Mouse (Mus musculus) embryonic facial prominence, embryonic 14.5 days (tissue): Measurements from ENCODE around the gene Ccdc106. TPM values are rescaled to one million over a fixed set of nuclear protein-coding genes. Genes with fewer than 3 reads are reported as not detected.

ENCODE experiments used
- ATAC-seq: fragments of 200-750 bp; cut with Nextera tagmentation; 2 replicates; pipeline ENCODE4 v1.8.0; 2017; ENCODE audit warnings: low read depth, moderate number of reproducible peaks, moderate TSS enrichment
- DNase-seq: peaks from one replicate; pipeline ENCODE4 v3.0.0-alpha.2; 2015; ENCODE audit warnings: low spot score
- H3K27ac ChIP-seq: fragments of 300-500 bp; sonication (generic); replicated peaks from 2 replicates; pipeline ENCODE4 v1.5.1; 2014; ENCODE audit warnings: low read depth, mild to moderate bottlenecking, low read length, moderate library complexity
- H3K27me3 ChIP-seq: fragments of 300-500 bp; sonication (generic); replicated peaks from 2 replicates; pipeline ENCODE4 v1.6.1; 2014; ENCODE audit warnings: low read length; ENCODE audit not compliant: control insufficient read depth, insufficient read depth
- H3K36me3 ChIP-seq: fragments of 300-500 bp; sonication (generic); 2 replicates; pipeline ENCODE4 v1.6.1; 2014; ENCODE audit warnings: low read length, mixed read lengths; ENCODE audit not compliant: control insufficient read depth, insufficient read depth
- H3K4me1 ChIP-seq: fragments of 300-500 bp; sonication (generic); 2 replicates; pipeline ENCODE4 v1.6.1; 2014; ENCODE audit warnings: antibody characterized with exemption, low read length; ENCODE audit not compliant: control insufficient read depth, insufficient read depth
- H3K4me2 ChIP-seq: fragments of 300-500 bp; sonication (generic); 2 replicates; pipeline ENCODE4 v1.6.1; 2014; ENCODE audit warnings: low read depth, mild to moderate bottlenecking, low read length, moderate library complexity, mixed read lengths
- H3K4me3 ChIP-seq: fragments of 300-500 bp; sonication (generic); 2 replicates; pipeline ENCODE4 v1.5.1; 2014; ENCODE audit warnings: low read depth, mild to moderate bottlenecking, low read length
- H3K9ac ChIP-seq: fragments of 300-500 bp; sonication (generic); 2 replicates; pipeline ENCODE4 v1.6.1; 2014; ENCODE audit warnings: low read depth, mild to moderate bottlenecking, low read length, moderate library complexity, mixed read lengths
- H3K9me3 ChIP-seq: fragments of 300-500 bp; sonication (generic); 2 replicates; pipeline ENCODE4 v1.6.1; 2016; ENCODE audit warnings: low read length; ENCODE audit not compliant: control insufficient read depth
- WGBS: fragments of 180-500 bp; shearing (Covaris S2); extraction: QIAGEN DNeasy Blood & Tissue Kit; methylation state at CpG from one replicate; pipeline ENCODE4 v1.1.7; 2014; 5-methylcytosine and 5-hydroxymethylcytosine counted together
- polyA plus RNA-seq: library from polyadenylated mRNA; unstranded; fragments of >200 nt; fragmentation: Nextera tagmentation; extraction: Ambion mirVana; gene quantifications from 2 replicates; pipeline ENCODE4 v1.2.1, GENCODE M21; 2014

Ccdc106 gene
- polyA plus RNA-seq, 1 experiment from 2014 or later = 21.6 TPM

GRCm38 (mm10) chr7:5101066-5101663 is 80.8 kb downstream of the Ccdc106 start:
- H3K4me2 ChIP-seq = no peak overlapping the region
- no peaks in the 10 kb centered on the region for H3K4me1 ChIP-seq
- H3K27me3 ChIP-seq = no peaks in the 10 kb centered on the region
- DNase-seq = no peak
- no peak overlapping the region for H3K4me3 ChIP-seq
- ATAC-seq = 0 out of 2 replicates have a peak, but pooled peaks have one; percentile 35
- H3K9ac ChIP-seq = no peak overlapping the region
- H3K9me3 ChIP-seq = no peaks in the 10 kb centered on the region
- peaks cover 25% of the 10 kb centered on the region for H3K36me3 ChIP-seq
- 88% methylated on average over 10 of the region's 10 CpGs for WGBS
- no peak overlapping the region for H3K27ac ChIP-seq

GRCm38 (mm10) chr7:5102564-5102963 is 82.2 kb downstream of the Ccdc106 start:
- no peaks in the 10 kb centered on the region for H3K27me3 ChIP-seq
- WGBS = 82% methylated on average over 2 of the region's 2 CpGs
- H3K4me1 ChIP-seq = no peaks in the 10 kb centered on the region
- H3K36me3 ChIP-seq = peaks cover 13% of the 10 kb centered on the region
- no peak overlapping the region for H3K9ac ChIP-seq
- no peak for DNase-seq
- no peak for ATAC-seq
- H3K27ac ChIP-seq = no peak overlapping the region
- H3K4me2 ChIP-seq = no peak overlapping the region
- H3K4me3 ChIP-seq = no peak overlapping the region
- H3K9me3 ChIP-seq = no peaks in the 10 kb centered on the region

- 77% methylated on average over 4 of the region's 4 CpGs for WGBS
- no peak for DNase-seq
- no peak overlapping the region for H3K9ac ChIP-seq
- no peak overlapping the region for H3K4me2 ChIP-seq
- H3K27ac ChIP-seq = no peak overlapping the region
- no peak overlapping the region for H3K4me3 ChIP-seq
- no peaks in the 10 kb centered on the region for H3K27me3 ChIP-seq
- H3K9me3 ChIP-seq = no peaks in the 10 kb centered on the region
- ATAC-seq = no peak
- H3K4me1 ChIP-seq = no peaks in the 10 kb centered on the region
- H3K36me3 ChIP-seq = no peaks in the 10 kb centered on the region
Observed at GRCm38 (mm10) chr7:5108272-5108671, 87.9 kb downstream of the Ccdc106 start.

- Histone ChIP-seq H3K9me3 (no peaks in the 10 kb centered on the region), H3K9ac (no peak overlapping the region), H3K4me2 (no peak overlapping the region), H3K4me3 (no peak overlapping the region), H3K4me1 (no peaks in the 10 kb centered on the region), H3K27me3 (no peaks in the 10 kb centered on the region), H3K36me3 (no peaks in the 10 kb centered on the region), H3K27ac (no peak overlapping the region)
- DNase-seq = no peak
- no peak for ATAC-seq
- 82% methylated on average over 8 of the region's 8 CpGs for WGBS
Observed at GRCm38 (mm10) chr7:5109301-5109700, 88.9 kb downstream of the Ccdc106 start.

Other genes with a start within 250 kb of the Ccdc106 start
- gene Fam71e2, start 249.3 kb upstream of the Ccdc106 start, polyA plus RNA-seq = not detected in 2 replicates
- gene Il11, start 237.7 kb upstream of the Ccdc106 start, polyA plus RNA-seq = 0.13 TPM in 1 of 2 replicates, not detected in the other
- gene Tmem190, start 237.6 kb upstream of the Ccdc106 start, polyA plus RNA-seq = not detected in 2 replicates
- gene Tmem238, start 230.9 kb upstream of the Ccdc106 start, polyA plus RNA-seq = 5.5 and 6.6 TPM in 2 replicates
- 275 and 300 TPM in 2 replicates for gene Rpl28, start 227.7 kb upstream of the Ccdc106 start, polyA plus RNA-seq
- gene Ube2s, start 208.0 kb upstream of the Ccdc106 start, polyA plus RNA-seq = 347 and 359 TPM in 2 replicates
- 0.68 and 0.76 TPM in 2 replicates for gene Shisa7, start 175.9 kb upstream of the Ccdc106 start, polyA plus RNA-seq
- 6.5 and 7.0 TPM in 2 replicates for gene Isoc2b, start 150.3 kb upstream of the Ccdc106 start, polyA plus RNA-seq
- 1.3 and 1.6 TPM in 2 replicates for gene Isoc2a, start 143.4 kb upstream of the Ccdc106 start, polyA plus RNA-seq
- gene Gm36210, start 114.0 kb upstream of the Ccdc106 start, polyA plus RNA-seq = 0.35 TPM in 1 of 2 replicates, not detected in the other
- gene Zfp628, start 105.3 kb upstream of the Ccdc106 start, polyA plus RNA-seq = 3.7 and 4.0 TPM in 2 replicates
- gene Nat14, start 98.5 kb upstream of the Ccdc106 start, polyA plus RNA-seq = 1.9 and 2.6 TPM in 2 replicates
- gene Ssc5d, start 94.8 kb upstream of the Ccdc106 start, polyA plus RNA-seq = 8.1 and 8.7 TPM in 2 replicates
- gene Sbk2, start 56.1 kb upstream of the Ccdc106 start, polyA plus RNA-seq = 0.64 and 0.92 TPM in 2 replicates
- 0.06 and 0.08 TPM in 2 replicates for gene Sbk3, start 49.4 kb upstream of the Ccdc106 start, polyA plus RNA-seq
- gene Zfp579, start 24.4 kb upstream of the Ccdc106 start, polyA plus RNA-seq = 23.0 and 30.4 TPM in 2 replicates
- gene Zfp524, start 6.1 kb upstream of the Ccdc106 start, polyA plus RNA-seq = 14.5 and 16.5 TPM in 2 replicates
- 31.1 and 32.8 TPM in 2 replicates for gene Fiz1, start 5.9 kb upstream of the Ccdc106 start, polyA plus RNA-seq
- 1.5 TPM in 1 of 2 replicates, not detected in the other for gene Gm44973, start 5.1 kb upstream of the Ccdc106 start, polyA plus RNA-seq
- 5.3 and 5.8 TPM in 2 replicates for gene Zfp865, start 177 bp upstream of the Ccdc106 start, polyA plus RNA-seq
- not detected in 2 replicates for gene 4632433K11Rik, start 13.6 kb downstream of the Ccdc106 start, polyA plus RNA-seq
- gene Zfp784, start 17.9 kb downstream of the Ccdc106 start, polyA plus RNA-seq = 4.4 and 6.0 TPM in 2 replicates
- 34.9 and 44.1 TPM in 2 replicates for gene Zfp580, start 31.0 kb downstream of the Ccdc106 start, polyA plus RNA-seq
- gene U2af2, start 41.6 kb downstream of the Ccdc106 start, polyA plus RNA-seq = 105 and 114 TPM in 2 replicates
- gene Epn1, start 59.7 kb downstream of the Ccdc106 start, polyA plus RNA-seq = 59.3 and 66.2 TPM in 2 replicates
- not detected in 2 replicates for gene Rfpl4, start 96.4 kb downstream of the Ccdc106 start, polyA plus RNA-seq
- 0.22 and 0.62 TPM in 2 replicates for gene Rasl2-9, start 105.4 kb downstream of the Ccdc106 start, polyA plus RNA-seq
- gene Vmn1r55, start 129.1 kb downstream of the Ccdc106 start, polyA plus RNA-seq = not detected in 2 replicates
- gene Vmn1r56, start 176.2 kb downstream of the Ccdc106 start, polyA plus RNA-seq = not detected in 2 replicates
- gene Vmn1r57, start 197.9 kb downstream of the Ccdc106 start, polyA plus RNA-seq = not detected in 2 replicates